Mouse (Mus musculus): Measurements from ENCODE around the gene Htatip2. TPM values are rescaled to one million over a fixed set of nuclear protein-coding genes. Genes with fewer than 3 reads are reported as not detected.

Htatip2 gene
- total RNA-seq, 4 experiments from 2014 or later = 20.8 to 28.2 (median 24.6) TPM

DNA sequence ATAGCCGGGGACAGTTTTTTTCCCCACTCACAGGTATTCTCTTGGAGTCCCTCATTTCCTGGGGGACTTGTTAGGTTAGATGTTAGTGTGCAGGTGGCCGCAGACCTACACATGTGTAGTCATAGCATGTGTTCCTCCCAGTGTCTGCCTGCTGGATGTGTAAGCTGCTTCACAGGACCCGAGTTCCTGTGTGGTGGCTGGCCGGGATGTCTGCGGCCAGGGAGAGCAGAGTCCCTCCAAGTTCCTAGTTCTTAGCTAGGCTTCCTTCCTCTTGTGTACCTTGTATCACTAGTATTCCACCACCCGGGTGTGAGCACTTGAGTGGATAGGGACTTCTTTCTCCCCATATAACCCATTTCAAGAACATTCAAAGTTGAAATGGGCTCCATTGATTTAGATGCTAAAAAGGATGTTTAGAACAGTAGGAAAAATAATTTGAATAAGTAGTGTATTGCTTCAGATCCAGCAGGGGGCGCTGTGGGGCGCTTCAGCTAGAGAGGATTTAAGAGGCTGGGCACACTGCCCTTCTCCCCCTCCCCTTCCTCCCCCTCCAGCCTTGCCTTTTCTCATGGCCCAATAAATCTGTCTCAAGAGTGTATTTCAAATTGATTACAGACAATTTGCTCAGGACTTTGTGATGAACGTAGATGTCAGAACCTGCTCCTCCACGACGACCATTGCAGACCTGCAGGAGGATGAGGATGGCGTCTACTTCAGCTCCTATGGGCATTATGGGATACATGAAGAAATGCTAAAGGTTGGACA is 27.9 kb downstream of the Htatip2 start:
- no peak for DNase-seq (ENCODE audit: low spot score)

GRCm38 (mm10) chr7:49787383-49787645 is 28.4 kb downstream of the Htatip2 start:
- DNase-seq (ENCODE audit: low spot score) = no peak

- no peak for DNase-seq (ENCODE audit: low spot score)
Measured at GRCm38 (mm10) chr7:49794304-49794703, 35.4 kb downstream of the Htatip2 start.

DNA sequence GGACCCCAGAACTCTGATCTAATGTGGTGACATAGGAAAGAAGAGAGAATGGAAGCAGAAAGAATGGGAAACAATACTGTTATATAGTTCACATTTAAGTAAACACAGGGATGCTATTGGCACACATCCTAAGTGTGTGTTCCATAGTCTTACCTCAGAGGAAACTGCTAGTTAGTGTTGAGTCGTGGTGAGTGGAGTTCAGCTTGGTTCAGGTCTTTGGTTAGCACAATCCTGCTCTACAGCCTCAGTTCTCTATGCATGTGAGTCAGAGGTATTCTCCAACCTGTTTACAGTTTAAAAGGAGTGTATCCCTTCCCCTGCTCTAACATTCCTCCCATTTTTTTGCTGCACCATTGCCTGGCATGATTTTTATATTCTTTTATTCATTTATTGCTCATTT is 38.3 kb downstream of the Htatip2 start:
- DNase-seq (ENCODE audit: low spot score) = no peak

- no peak for DNase-seq (ENCODE audit: low spot score)
Measured at GRCm38 (mm10) chr7:49803511-49803910, 44.6 kb downstream of the Htatip2 start.

- no peak for DNase-seq (ENCODE audit: low spot score)
Measured at GRCm38 (mm10) chr7:49804638-49805165, 45.8 kb downstream of the Htatip2 start.

DNA sequence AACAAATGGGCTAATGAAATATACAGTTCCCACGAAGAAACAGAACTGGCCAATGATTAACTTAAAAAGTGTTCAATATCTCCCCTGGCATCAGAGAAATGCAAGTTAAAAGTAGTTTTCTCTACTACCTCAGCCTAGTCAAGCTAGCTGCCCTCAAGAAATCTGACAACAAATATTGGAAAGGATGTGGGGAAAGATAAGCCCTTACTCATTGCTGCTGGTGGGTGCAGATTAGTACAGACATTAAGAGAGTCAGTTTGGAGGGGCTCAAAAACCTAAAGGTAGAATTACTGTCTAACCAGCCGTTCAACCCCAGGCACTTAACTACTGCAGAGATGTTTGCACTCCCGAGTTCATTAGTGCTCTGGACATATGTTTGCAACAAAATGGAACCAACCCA is 46.7 kb downstream of the Htatip2 start:
- no peak for DNase-seq (ENCODE audit: low spot score)

DNA sequence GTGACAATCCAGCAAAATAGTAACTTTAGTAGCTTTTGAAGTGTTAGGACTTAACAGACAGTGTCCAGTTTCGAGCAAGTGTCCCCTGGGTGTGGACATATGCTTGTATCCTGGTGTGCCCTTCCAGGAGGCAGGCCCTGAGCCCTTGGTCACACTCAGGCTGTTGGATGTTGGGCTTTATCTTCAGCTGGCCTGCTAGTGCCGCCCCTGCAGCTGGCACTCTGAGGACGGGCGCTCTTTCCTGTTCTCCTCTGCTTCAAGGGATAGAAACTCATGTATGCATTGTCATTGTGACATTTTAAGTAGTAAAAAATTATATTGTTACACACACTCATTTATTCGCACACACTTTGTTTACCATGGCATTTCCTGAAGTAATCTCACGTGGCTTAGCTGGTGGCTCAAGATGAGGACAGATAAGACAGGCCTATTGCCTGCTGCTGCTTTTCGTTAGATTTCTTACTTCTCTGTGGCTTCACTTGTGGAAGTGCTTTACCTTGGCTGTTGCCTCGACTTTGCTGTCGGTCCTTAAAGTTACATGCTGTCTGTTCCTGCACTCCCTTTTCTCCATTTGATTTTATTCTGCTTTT is 48.3 kb downstream of the Htatip2 start:
- DNase-seq (ENCODE audit: low spot score) = no peak

DNA sequence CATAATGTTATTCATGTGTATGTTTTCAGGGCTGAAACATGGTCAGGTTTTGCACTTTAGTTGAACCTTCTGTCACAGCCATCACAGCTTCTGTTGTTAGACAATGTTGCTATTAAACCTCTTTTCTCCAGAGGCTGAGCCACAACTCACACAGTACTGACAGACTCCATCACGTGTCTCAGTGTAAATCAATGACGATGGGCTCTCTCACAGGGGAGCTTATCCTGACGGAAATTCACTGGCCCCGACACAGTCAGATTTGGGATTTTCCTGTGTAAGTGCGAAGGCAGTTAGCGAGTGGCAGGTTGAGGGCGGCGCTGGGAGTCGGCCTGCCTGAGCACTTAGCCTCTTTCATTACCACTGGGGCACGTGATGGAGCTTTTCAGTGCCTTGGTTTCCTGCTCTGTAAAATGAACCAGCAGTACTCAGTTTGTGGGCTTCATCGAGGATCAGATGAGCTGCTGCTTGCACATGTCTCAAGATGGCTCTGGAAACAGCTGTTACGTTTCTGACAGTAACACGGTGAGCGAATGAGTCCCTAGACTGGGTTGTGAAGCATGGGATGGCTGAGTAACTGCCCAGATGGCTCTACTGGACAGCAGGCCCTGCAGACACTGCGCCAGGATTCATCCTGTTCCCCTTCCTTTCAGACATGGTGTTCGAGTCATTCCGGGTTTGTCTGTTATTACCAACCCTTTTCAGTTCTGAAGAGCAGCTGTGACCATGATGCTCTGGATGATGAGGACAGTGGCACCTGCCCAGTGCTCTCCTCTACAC is 49.1 kb downstream of the Htatip2 start:
- DNase-seq (ENCODE audit: low spot score) = no peak

- no peak for DNase-seq (ENCODE audit: low spot score)
Measured at GRCm38 (mm10) chr7:49809100-49809499, 50.2 kb downstream of the Htatip2 start.

DNA sequence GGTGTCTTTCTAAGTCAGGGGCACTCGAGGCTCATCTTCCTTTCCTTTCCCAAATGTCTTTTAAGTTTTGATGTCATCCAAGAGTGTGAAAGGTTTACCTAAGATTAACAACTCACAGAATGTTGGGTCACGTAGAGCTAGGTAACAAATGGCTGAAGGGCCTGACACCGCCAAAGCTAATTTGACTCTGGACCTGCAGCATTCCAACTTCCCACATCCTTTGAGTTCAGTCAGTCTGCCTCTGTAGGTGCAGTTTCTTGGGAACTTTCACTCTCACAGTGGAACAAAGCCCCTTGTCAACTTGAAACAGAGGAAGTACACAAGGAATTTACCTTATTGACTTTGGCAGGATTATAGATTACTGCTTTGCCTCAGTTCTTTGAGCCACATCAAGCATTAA is 50.6 kb downstream of the Htatip2 start:
- no peak for DNase-seq (ENCODE audit: low spot score)

- no peak for DNase-seq (ENCODE audit: low spot score)
Measured at GRCm38 (mm10) chr7:49811346-49811745, 52.4 kb downstream of the Htatip2 start.

- no peak for DNase-seq (ENCODE audit: low spot score)
Measured at GRCm38 (mm10) chr7:49819393-49819792, 60.5 kb downstream of the Htatip2 start.

- no peak for DNase-seq (ENCODE audit: low spot score)
Measured at GRCm38 (mm10) chr7:49821370-49821769, 62.5 kb downstream of the Htatip2 start.

GRCm38 (mm10) chr7:49822028-49822427 is 63.1 kb downstream of the Htatip2 start:
- no peak for DNase-seq (ENCODE audit: low spot score)

Other genes with a start within 250 kb of the Htatip2 start
- not detected for gene Dbx1, start 122.3 kb upstream of the Htatip2 start, total RNA-seq (2022)
- 10 to 100 TPM; 12.7 to 17.0 (median 15.7) TPM for gene Prmt3, start 19.2 kb downstream of the Htatip2 start, total RNA-seq (2022)
- gene Slc6a5, start 151.0 kb downstream of the Htatip2 start, total RNA-seq (2022) = not detected
- gene Nell1, start 215.7 kb downstream of the Htatip2 start, total RNA-seq (2022) = under 1 TPM in 1 of 4 experiments, not detected in 3; 0.09 TPM

All from heart, adult 8-10 months (tissue).